In the genomic region with DNA sequence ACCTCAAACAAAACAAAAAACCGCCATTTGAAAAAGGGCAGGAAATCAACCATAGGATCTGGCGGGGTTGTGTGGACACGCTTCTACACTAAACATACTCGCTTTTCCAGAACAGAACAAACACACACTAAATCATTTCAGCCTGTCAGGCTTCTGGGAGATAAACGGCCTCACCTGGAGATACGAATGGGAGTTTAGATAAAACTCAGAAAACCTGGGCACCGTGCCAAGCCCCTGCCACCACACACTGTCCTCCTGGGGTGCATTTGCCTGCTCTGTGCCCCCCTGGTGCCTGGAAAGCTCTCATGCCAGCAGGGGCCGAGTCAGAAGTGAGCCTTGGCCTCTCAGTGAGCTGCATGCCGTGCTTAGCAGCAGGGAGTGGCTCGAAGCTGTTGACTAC, we compare ENCODE assay signal across 10 mouse cellular contexts. TPM values are rescaled to one million over a fixed set of nuclear protein-coding genes. Genes with fewer than 3 reads are reported as not detected.
DNase-seq lines count a peak whose midpoint lies in the region; ATAC-seq and TF ChIP-seq lines count a peak whose summit lies in the region.
"Had no signal": no experiment of that assay in that cellular context is flagged by ENCODE, and none has a peak within 500 bp of the region (broad histone marks: within the 10 kb centered on the region; RNA-seq: fewer than 3 reads in every experiment).

No protein-coding gene starts in this region.

- TF ChIP-seq EP300 in lung, postnatal 0 days (IDR thresholded peaks at IDR 0.05) = no peak

- H3K9me3 ChIP-seq in forebrain, embryonic 14.5 days (replicated peaks; ENCODE audit: control insufficient read depth, low read length) = no peaks in the 10 kb centered on the region
- H3K9me3 ChIP-seq in forebrain, embryonic 11.5 days (ENCODE audit: control insufficient read depth, low read length) = no peaks in the 10 kb centered on the region
- no peaks in the 10 kb centered on the region for H3K9me3 ChIP-seq in lung, postnatal 0 days (ENCODE audit: low read length)
- H3K9me3 ChIP-seq in embryonic facial prominence, embryonic 13.5 days = no peaks in the 10 kb centered on the region

- peaks cover 9% of the 10 kb centered on the region for H3K36me3 ChIP-seq in forebrain, embryonic 14.5 days (ENCODE audit: control insufficient read depth, insufficient read depth, low read length)
- no peaks in the 10 kb centered on the region for H3K36me3 ChIP-seq in forebrain, embryonic 11.5 days (ENCODE audit: control insufficient read depth, insufficient read depth, low read length)
- no peaks in the 10 kb centered on the region for H3K36me3 ChIP-seq in lung, postnatal 0 days (ENCODE audit: insufficient read depth, low read length)
- no peaks in the 10 kb centered on the region for H3K36me3 ChIP-seq in embryonic facial prominence, embryonic 13.5 days

- H3K4me1 ChIP-seq in forebrain, embryonic 14.5 days (ENCODE audit: control insufficient read depth, insufficient read depth, low read length) = no peaks in the 10 kb centered on the region
- no peaks in the 10 kb centered on the region for H3K4me1 ChIP-seq in forebrain, embryonic 11.5 days (replicated peaks; ENCODE audit: control insufficient read depth, insufficient read depth, low read length)
- H3K4me1 ChIP-seq in lung, postnatal 0 days (ENCODE audit: insufficient read depth, low read depth, low read length) = no peaks in the 10 kb centered on the region
- no peaks in the 10 kb centered on the region for H3K4me1 ChIP-seq in lung, adult 2 months (ENCODE audit: control insufficient read depth, insufficient read depth, low read length)
- peaks cover 19% of the 10 kb centered on the region for H3K4me1 ChIP-seq in embryonic facial prominence, embryonic 13.5 days

- TF ChIP-seq CTCF in lung, postnatal 0 days (IDR thresholded peaks at IDR 0.05) = no peak
- no peak for TF ChIP-seq CTCF in lung, adult 2 months (IDR thresholded peaks at IDR 0.05; ENCODE audit: insufficient read depth, low read length)

- H3K9ac ChIP-seq in forebrain, embryonic 14.5 days (ENCODE audit: low read length) = no peak overlapping the region
- H3K9ac ChIP-seq in forebrain, embryonic 11.5 days (ENCODE audit: low read length) = no peak overlapping the region
- no peak overlapping the region for H3K9ac ChIP-seq in lung, postnatal 0 days (replicated peaks; ENCODE audit: low read depth)
- peak overlapping the region; percentile 36; the same call in 1 of the 2 replicates for H3K9ac ChIP-seq in embryonic facial prominence, embryonic 13.5 days

- 60% methylated on average over 10 of the region's 10 CpGs for WGBS in forebrain, embryonic 14.5 days
- 76% methylated on average over 10 of the region's 10 CpGs for WGBS in forebrain, embryonic 11.5 days
- 10% methylated on average over 10 of the region's 10 CpGs for WGBS in lung, postnatal 0 days
- WGBS in lung, adult 2 months = 29% methylated on average over 10 of the region's 10 CpGs
- 30% methylated on average over 10 of the region's 10 CpGs for WGBS in embryonic facial prominence, embryonic 13.5 days

- H3K4me3 ChIP-seq in forebrain, embryonic 14.5 days (ENCODE audit: low read depth, low read length) = no peak overlapping the region
- no peak overlapping the region for H3K4me3 ChIP-seq in forebrain, embryonic 11.5 days (ENCODE audit: low read depth, low read length)
- no peak overlapping the region for H3K4me3 ChIP-seq in lung, postnatal 0 days (ENCODE audit: low read depth, low read length)
- H3K4me3 ChIP-seq in lung, adult 2 months (replicated peaks; ENCODE audit: extremely low read depth, low read depth, low read length) = no peak overlapping the region
- H3K4me3 ChIP-seq in embryonic facial prominence, embryonic 13.5 days = no peak overlapping the region

- DNase-seq in forebrain, embryonic 14.5 days (ENCODE audit: low spot score) = no peak
- DNase-seq in forebrain, embryonic 11.5 days (ENCODE audit: low spot score) = no peak
- peak; percentile 26 for DNase-seq in lung, postnatal 0 days (ENCODE audit: low spot score)
- no peak for DNase-seq in lung, adult 2 months
- peak; percentile 57 for DNase-seq in ovary, postnatal 36 days (ENCODE audit: low spot score)
- DNase-seq in layer of hippocampus, postnatal 25 days (ENCODE audit: extremely low spot score in 1 of 2, low spot score in 1 of 2) = no peak
- no peak for DNase-seq in layer of hippocampus, adult 9-11 months
- DNase-seq: gastrocnemius, postnatal 14 days had no signal

- H3K4me2 ChIP-seq in forebrain, embryonic 14.5 days (ENCODE audit: low read length) = no peak overlapping the region
- H3K4me2 ChIP-seq in forebrain, embryonic 11.5 days (ENCODE audit: low read depth, low read length, severe bottlenecking) = no peak overlapping the region
- no peak overlapping the region for H3K4me2 ChIP-seq in lung, postnatal 0 days (replicated peaks; ENCODE audit: low read depth, low read length)
- H3K4me2 ChIP-seq in embryonic facial prominence, embryonic 13.5 days = 0 out of 2 replicates have a peak overlapping the region, but pooled peaks have one; percentile 11

- TF ChIP-seq POLR2A in lung, adult 2 months (IDR thresholded peaks at IDR 0.05; ENCODE audit: borderline replicate concordance, extremely low read depth, low read depth, low read length) = no peak

- H3K27me3 ChIP-seq in forebrain, embryonic 14.5 days (replicated peaks; ENCODE audit: control insufficient read depth, insufficient read depth, low read length) = no peaks in the 10 kb centered on the region
- H3K27me3 ChIP-seq in forebrain, embryonic 11.5 days (ENCODE audit: control insufficient read depth, insufficient read depth, low read length) = no peaks in the 10 kb centered on the region
- no peaks in the 10 kb centered on the region for H3K27me3 ChIP-seq in lung, postnatal 0 days (replicated peaks; ENCODE audit: insufficient read depth, low read length)
- no peaks in the 10 kb centered on the region for H3K27me3 ChIP-seq in embryonic facial prominence, embryonic 13.5 days

- no peak for ATAC-seq in forebrain, embryonic 14.5 days
- ATAC-seq in forebrain, embryonic 11.5 days (replicated peaks; ENCODE audit: low FRiP score) = no peak
- ATAC-seq in lung, postnatal 0 days = peak; percentile 14; the same call in 1 of the 2 replicates
- ATAC-seq in embryonic facial prominence, embryonic 13.5 days (ENCODE audit: insufficient number of reproducible peaks, insufficient read depth, low FRiP score, low TSS enrichment, low read depth) = no peak

- H3K27ac ChIP-seq in forebrain, embryonic 14.5 days (ENCODE audit: low read depth, low read length) = peak overlapping the region; percentile 1; the same call in 1 of the 2 replicates
- no peak overlapping the region for H3K27ac ChIP-seq in forebrain, embryonic 11.5 days (ENCODE audit: low read depth, low read length)
- 0 out of 2 replicates have a peak overlapping the region, but pooled peaks have one; percentile 9 for H3K27ac ChIP-seq in lung, postnatal 0 days (ENCODE audit: low read length)
- H3K27ac ChIP-seq in embryonic facial prominence, embryonic 13.5 days = peak overlapping the region; percentile 60
- H3K27ac ChIP-seq: macrophage had no signal

RNA-seq across cellular contexts. Expression of a gene that starts 30.8 kb away (rescaled TPM):
- 33.5 and 39.5 TPM in 2 replicates for polyA plus RNA-seq in forebrain, embryonic 14.5 days (2014; fragmentation: Nextera tagmentation; extraction: Ambion mirVana)
- 35.7 and 38.6 TPM in 2 replicates for polyA plus RNA-seq in forebrain, embryonic 11.5 days (2014; fragmentation: Nextera tagmentation; extraction: Ambion mirVana)
- polyA plus RNA-seq in lung, postnatal 0 days (2015; fragmentation: Nextera tagmentation; extraction: Ambion mirVana) = 26.5 and 26.6 TPM in 2 replicates
- 32.6 and 43.9 TPM in 2 replicates for polyA plus RNA-seq in lung, adult 2 months (2012; rRNA removed)
- 49.4 and 52.9 TPM in 2 replicates for polyA plus RNA-seq in embryonic facial prominence, embryonic 13.5 days (2015; fragmentation: Nextera tagmentation; extraction: Ambion mirVana)
- total RNA-seq in layer of hippocampus, postnatal 25 days (2021) = 10 to 100 TPM; 25.0 to 37.2 TPM

RNA-seq across cellular contexts. Expression of a gene that starts 50.4 kb away (rescaled TPM):
- 14.3 and 15.7 TPM in 2 replicates for polyA plus RNA-seq in forebrain, embryonic 14.5 days (2014; fragmentation: Nextera tagmentation; extraction: Ambion mirVana)
- polyA plus RNA-seq in forebrain, embryonic 11.5 days (2014; fragmentation: Nextera tagmentation; extraction: Ambion mirVana) = 60.8 and 62.7 TPM in 2 replicates
- polyA plus RNA-seq in lung, postnatal 0 days (2015; fragmentation: Nextera tagmentation; extraction: Ambion mirVana) = 1.5 and 2.3 TPM in 2 replicates
- polyA plus RNA-seq in lung, adult 2 months (2012; rRNA removed) = 1.0 and 2.0 TPM in 2 replicates
- polyA plus RNA-seq in embryonic facial prominence, embryonic 13.5 days (2015; fragmentation: Nextera tagmentation; extraction: Ambion mirVana) = 25.5 and 27.2 TPM in 2 replicates
- total RNA-seq in layer of hippocampus, postnatal 25 days (2021) = under 1 TPM; 0.64 to 0.92 TPM

Comparison
In these comparisons a context has a peak if more than half of its experiments do, and no peak if none do; other contexts are left out.
1. DNase-seq: peak in lung, postnatal 0 days (single experiment) and ovary, postnatal 36 days (single experiment); none in forebrain, embryonic 14.5 days (single experiment), forebrain, embryonic 11.5 days (single experiment), lung, adult 2 months (single experiment), layer of hippocampus, postnatal 25 days (0 of 2) and layer of hippocampus, adult 9-11 months (single experiment).